ENCODE assay signal across 10 mouse cellular contexts in genomic region chr11:80784294-80784743, GRCm38 (mm10). TPM values are rescaled to one million over a fixed set of nuclear protein-coding genes. Genes with fewer than 3 reads are reported as not detected.
DNase-seq lines count a peak whose midpoint lies in the region; ATAC-seq and TF ChIP-seq lines count a peak whose summit lies in the region.
"Had no signal": no experiment of that assay in that cellular context is flagged by ENCODE, and none has a peak within 500 bp of the region (broad histone marks: within the 10 kb centered on the region; RNA-seq: fewer than 3 reads in every experiment).

No protein-coding gene starts in this region.

- no peak for TF ChIP-seq POLR2A in kidney, adult 2 months (IDR thresholded peaks at IDR 0.05; ENCODE audit: low read depth, low read length)
- peak; percentile 26; the same call in 1 of the 2 replicates for TF ChIP-seq POLR2A in lung, adult 2 months (IDR thresholded peaks at IDR 0.05; ENCODE audit: borderline replicate concordance, extremely low read depth, low read depth, low read length)

- H3K4me2 ChIP-seq in stomach, postnatal 0 days (replicated peaks; ENCODE audit: low read depth) = no peak overlapping the region
- H3K4me2 ChIP-seq in midbrain, embryonic 13.5 days (replicated peaks) = no peak overlapping the region
- H3K4me2 ChIP-seq in forebrain, embryonic 11.5 days (ENCODE audit: low read depth, low read length, severe bottlenecking) = no peak overlapping the region
- no peak overlapping the region for H3K4me2 ChIP-seq in forebrain, embryonic 13.5 days

- ATAC-seq in stomach, postnatal 0 days (ENCODE audit: low FRiP score, low TSS enrichment) = peak; percentile 87
- ATAC-seq in midbrain, embryonic 13.5 days = no peak
- no peak for ATAC-seq in forebrain, embryonic 11.5 days (replicated peaks; ENCODE audit: low FRiP score)
- ATAC-seq in forebrain, embryonic 13.5 days = no peak

- TF ChIP-seq CTCF in kidney, adult 2 months (conservative IDR thresholded peaks at IDR 0.05; ENCODE audit: insufficient read depth, insufficient read length, low read depth, low read length) = no peak
- no peak for TF ChIP-seq CTCF in lung, adult 2 months (IDR thresholded peaks at IDR 0.05; ENCODE audit: insufficient read depth, low read length)
- no peak for TF ChIP-seq CTCF in stomach, postnatal 0 days (IDR thresholded peaks at IDR 0.05; ENCODE audit: low read depth)

- no peaks in the 10 kb centered on the region for H3K27me3 ChIP-seq in kidney, adult 2 months (replicated peaks; ENCODE audit: control insufficient read depth, insufficient read depth, low read length)
- H3K27me3 ChIP-seq in stomach, postnatal 0 days (ENCODE audit: control insufficient read depth, insufficient read depth, low read length) = no peaks in the 10 kb centered on the region
- H3K27me3 ChIP-seq in midbrain, embryonic 13.5 days = peaks cover 2% of the 10 kb centered on the region
- H3K27me3 ChIP-seq in forebrain, embryonic 11.5 days (ENCODE audit: control insufficient read depth, insufficient read depth, low read length) = peaks cover 4% of the 10 kb centered on the region
- H3K27me3 ChIP-seq in forebrain, embryonic 13.5 days = peaks cover 3% of the 10 kb centered on the region

- peaks cover 3% of the 10 kb centered on the region; the same call in 1 of the 2 replicates for H3K4me1 ChIP-seq in kidney, adult 2 months (ENCODE audit: control insufficient read depth, insufficient read depth, low read length)
- no peaks in the 10 kb centered on the region; the same call in 1 of the 2 replicates for H3K4me1 ChIP-seq in lung, adult 2 months (ENCODE audit: control insufficient read depth, insufficient read depth, low read length)
- no peaks in the 10 kb centered on the region for H3K4me1 ChIP-seq in stomach, postnatal 0 days (replicated peaks; ENCODE audit: control insufficient read depth, insufficient read depth)
- H3K4me1 ChIP-seq in midbrain, embryonic 13.5 days (replicated peaks) = peaks cover 2% of the 10 kb centered on the region
- peaks cover 4% of the 10 kb centered on the region; the same call in 1 of the 2 replicates for H3K4me1 ChIP-seq in forebrain, embryonic 11.5 days (replicated peaks; ENCODE audit: control insufficient read depth, insufficient read depth, low read length)
- peaks cover 12% of the 10 kb centered on the region for H3K4me1 ChIP-seq in forebrain, embryonic 13.5 days

- TF ChIP-seq EP300 in stomach, postnatal 0 days (optimal IDR thresholded peaks at IDR 0.05) = no peak

- H3K27ac ChIP-seq in kidney, adult 2 months (ENCODE audit: insufficient read depth, low read depth, low read length) = peak overlapping the region; percentile 90
- peak overlapping the region; percentile 85 for H3K27ac ChIP-seq in stomach, postnatal 0 days (replicated peaks)
- H3K27ac ChIP-seq in midbrain, embryonic 13.5 days = no peak overlapping the region
- no peak overlapping the region for H3K27ac ChIP-seq in forebrain, embryonic 11.5 days (ENCODE audit: low read depth, low read length)
- H3K27ac ChIP-seq in forebrain, embryonic 13.5 days = no peak overlapping the region

- no peak overlapping the region for H3K9ac ChIP-seq in stomach, postnatal 0 days (ENCODE audit: low read length)
- H3K9ac ChIP-seq in midbrain, embryonic 13.5 days (replicated peaks) = no peak overlapping the region
- no peak overlapping the region for H3K9ac ChIP-seq in forebrain, embryonic 11.5 days (ENCODE audit: low read length)
- no peak overlapping the region for H3K9ac ChIP-seq in forebrain, embryonic 13.5 days

- 29% methylated on average over 3 of the region's 3 CpGs for WGBS in kidney, adult 2 months
- WGBS in lung, adult 2 months = 33% methylated on average over 3 of the region's 3 CpGs
- WGBS in stomach, postnatal 0 days = 25% methylated on average over 3 of the region's 3 CpGs
- 73% methylated on average over 3 of the region's 3 CpGs for WGBS in midbrain, embryonic 13.5 days
- 71% methylated on average over 3 of the region's 3 CpGs for WGBS in forebrain, embryonic 11.5 days
- WGBS in forebrain, embryonic 13.5 days = 64% methylated on average over 3 of the region's 3 CpGs

- H3K9me3 ChIP-seq in stomach, postnatal 0 days (ENCODE audit: control insufficient read depth, low read length) = no peaks in the 10 kb centered on the region
- no peaks in the 10 kb centered on the region for H3K9me3 ChIP-seq in midbrain, embryonic 13.5 days
- H3K9me3 ChIP-seq in forebrain, embryonic 11.5 days (ENCODE audit: control insufficient read depth, low read length) = no peaks in the 10 kb centered on the region
- no peaks in the 10 kb centered on the region for H3K9me3 ChIP-seq in forebrain, embryonic 13.5 days (replicated peaks)

- peak; percentile 32 for DNase-seq in ovary, adult 18-20 months (ENCODE audit: low spot score)
- DNase-seq in ovary, postnatal 14 days (ENCODE audit: low spot score) = no peak
- peak; percentile 94 for DNase-seq in kidney, adult 2 months
- DNase-seq in lung, adult 2 months = peak; percentile 49
- DNase-seq in stomach, postnatal 0 days (ENCODE audit: low spot score) = peak; percentile 85
- no peak for DNase-seq in forebrain, embryonic 11.5 days (ENCODE audit: low spot score)
- DNase-seq: cerebellum, adult 11-12 months had no signal

- H3K36me3 ChIP-seq in kidney, adult 2 months (ENCODE audit: control insufficient read depth, insufficient read depth, low read length) = no peaks in the 10 kb centered on the region
- no peaks in the 10 kb centered on the region for H3K36me3 ChIP-seq in stomach, postnatal 0 days (ENCODE audit: control insufficient read depth, insufficient read depth, low read length)
- no peaks in the 10 kb centered on the region for H3K36me3 ChIP-seq in midbrain, embryonic 13.5 days
- no peaks in the 10 kb centered on the region for H3K36me3 ChIP-seq in forebrain, embryonic 11.5 days (ENCODE audit: control insufficient read depth, insufficient read depth, low read length)
- H3K36me3 ChIP-seq in forebrain, embryonic 13.5 days (ENCODE audit: poor library complexity, severe bottlenecking) = no peaks in the 10 kb centered on the region

- no peak overlapping the region for H3K4me3 ChIP-seq in kidney, adult 2 months (ENCODE audit: insufficient read depth, low read depth, low read length)
- no peak overlapping the region for H3K4me3 ChIP-seq in lung, adult 2 months (replicated peaks; ENCODE audit: extremely low read depth, low read depth, low read length)
- H3K4me3 ChIP-seq in stomach, postnatal 0 days (ENCODE audit: low read depth, low read length) = no peak overlapping the region
- no peak overlapping the region for H3K4me3 ChIP-seq in midbrain, embryonic 13.5 days (replicated peaks)
- H3K4me3 ChIP-seq in forebrain, embryonic 11.5 days (ENCODE audit: low read depth, low read length) = no peak overlapping the region
- H3K4me3 ChIP-seq in forebrain, embryonic 13.5 days = no peak overlapping the region
- H3K4me3 ChIP-seq: myocyte had no signal

RNA-seq across cellular contexts. Expression of gene Myo1d, which starts 4.5 kb away (rescaled TPM):
- 37.1 and 43.1 TPM in 2 replicates for polyA plus RNA-seq in kidney, adult 2 months (2012; rRNA removed)
- 69.4 and 80.4 TPM in 2 replicates for polyA plus RNA-seq in lung, adult 2 months (2012; rRNA removed)
- 21.6 and 24.4 TPM in 2 replicates for polyA plus RNA-seq in stomach, postnatal 0 days (2015; fragmentation: Nextera tagmentation; extraction: Ambion mirVana)
- polyA plus RNA-seq in midbrain, embryonic 13.5 days (2015; fragmentation: Nextera tagmentation; extraction: Ambion mirVana) = 1.5 and 2.1 TPM in 2 replicates
- 3.0 and 3.3 TPM in 2 replicates for polyA plus RNA-seq in forebrain, embryonic 11.5 days (2014; fragmentation: Nextera tagmentation; extraction: Ambion mirVana)
- 1.4 and 1.7 TPM in 2 replicates for polyA plus RNA-seq in forebrain, embryonic 13.5 days (2015; fragmentation: Nextera tagmentation; extraction: Ambion mirVana)

RNA-seq across cellular contexts. Expression of gene Tmem98, which starts 25.7 kb away (rescaled TPM):
- 23.0 and 26.3 TPM in 2 replicates for polyA plus RNA-seq in kidney, adult 2 months (2012; rRNA removed)
- 62.4 and 74.1 TPM in 2 replicates for polyA plus RNA-seq in lung, adult 2 months (2012; rRNA removed)
- 126 and 129 TPM in 2 replicates for polyA plus RNA-seq in stomach, postnatal 0 days (2015; fragmentation: Nextera tagmentation; extraction: Ambion mirVana)
- 41.7 and 48.6 TPM in 2 replicates for polyA plus RNA-seq in midbrain, embryonic 13.5 days (2015; fragmentation: Nextera tagmentation; extraction: Ambion mirVana)
- 92.7 and 97.0 TPM in 2 replicates for polyA plus RNA-seq in forebrain, embryonic 11.5 days (2014; fragmentation: Nextera tagmentation; extraction: Ambion mirVana)
- polyA plus RNA-seq in forebrain, embryonic 13.5 days (2015; fragmentation: Nextera tagmentation; extraction: Ambion mirVana) = 58.6 and 60.1 TPM in 2 replicates

Comparison
In these comparisons a context has a peak if more than half of its experiments do, and no peak if none do; other contexts are left out.
1. DNase-seq: peak in ovary, adult 18-20 months (single experiment), kidney, adult 2 months (single experiment), lung, adult 2 months (single experiment) and stomach, postnatal 0 days (single experiment); none in ovary, postnatal 14 days (single experiment) and forebrain, embryonic 11.5 days (single experiment).
2. H3K27ac ChIP-seq: peak in kidney, adult 2 months (single experiment) and stomach, postnatal 0 days (single experiment); none in midbrain, embryonic 13.5 days (single experiment), forebrain, embryonic 11.5 days (single experiment) and forebrain, embryonic 13.5 days (single experiment).